Comparison of ENCODE assay signal across 8 mouse cellular contexts in genomic region chr11:77515637-77516552, GRCm38 (mm10). TPM values are rescaled to one million over a fixed set of nuclear protein-coding genes. Genes with fewer than 3 reads are reported as not detected.
DNase-seq lines count a peak whose midpoint lies in the region; ATAC-seq and TF ChIP-seq lines count a peak whose summit lies in the region.

Gene Trp53i13, minus strand, starts transcription at chr11:77515980.

- DNase-seq in layer of hippocampus, adult 2 months (ENCODE audit: low spot score in 2 of 2): no peak
- DNase-seq in layer of hippocampus, postnatal 36 days: no peak
- DNase-seq in adrenal gland, postnatal 14 days: peak; percentile 70
- peak; percentile 46 for DNase-seq in limb, embryonic 11.5 days (ENCODE audit: low spot score)
- DNase-seq in layer of hippocampus, postnatal 14 days (ENCODE audit: low spot score in 2 of 2): no peak
- DNase-seq in right cerebral cortex, postnatal 36 days (ENCODE audit: low spot score in 2 of 2): no peak

- peak within 1 kb of the TSS; percentile 61 for H3K4me3 ChIP-seq in layer of hippocampus, adult 2 months
- H3K4me3 ChIP-seq in heart, embryonic 11.5 days (ENCODE audit: low read depth, low read length): peak within 1 kb of the TSS; percentile 73
- peak within 1 kb of the TSS; percentile 45 for H3K4me3 ChIP-seq in limb, embryonic 11.5 days (ENCODE audit: low read depth, low read length)
- peak within 1 kb of the TSS; percentile 53 for H3K4me3 ChIP-seq in neural tube, embryonic 15.5 days (replicated peaks)

- no peak for TF ChIP-seq CTCF in layer of hippocampus, adult 2 months (conservative IDR thresholded peaks at IDR 0.05)

- WGBS in heart, embryonic 11.5 days (ENCODE audit: insufficient replicate concordance): 8% methylated on average over 39 of the region's 39 CpGs
- WGBS in limb, embryonic 11.5 days: 6% methylated on average over 39 of the region's 39 CpGs
- WGBS in neural tube, embryonic 15.5 days: 6% methylated on average over 39 of the region's 39 CpGs

- no peaks in the 10 kb centered on the region for H3K9me3 ChIP-seq in heart, embryonic 11.5 days (replicated peaks; ENCODE audit: control insufficient read depth, low read length)
- no peaks in the 10 kb centered on the region; the same call in 1 of the 2 replicates for H3K9me3 ChIP-seq in limb, embryonic 11.5 days (ENCODE audit: control insufficient read depth, low read length)
- no peaks in the 10 kb centered on the region for H3K9me3 ChIP-seq in neural tube, embryonic 15.5 days (replicated peaks)

- no peaks in the 10 kb centered on the region for H3K36me3 ChIP-seq in heart, embryonic 11.5 days (ENCODE audit: control insufficient read depth, insufficient read depth, low read length)
- no peaks in the 10 kb centered on the region for H3K36me3 ChIP-seq in limb, embryonic 11.5 days (ENCODE audit: control insufficient read depth, insufficient read depth, low read length)
- H3K36me3 ChIP-seq in neural tube, embryonic 15.5 days: no peaks in the 10 kb centered on the region

- H3K4me2 ChIP-seq in heart, embryonic 11.5 days: peak within 1 kb of the TSS; percentile 98
- H3K4me2 ChIP-seq in limb, embryonic 11.5 days (ENCODE audit: low read depth, severe bottlenecking): peak within 1 kb of the TSS; percentile 92
- H3K4me2 ChIP-seq in neural tube, embryonic 15.5 days: peak within 1 kb of the TSS; percentile 98

- H3K4me1 ChIP-seq in heart, embryonic 11.5 days (ENCODE audit: control insufficient read depth, insufficient read depth, low read length): peaks cover 30% of the 10 kb centered on the region
- H3K4me1 ChIP-seq in limb, embryonic 11.5 days (ENCODE audit: control insufficient read depth, insufficient read depth, low read length): peaks cover 22% of the 10 kb centered on the region
- H3K4me1 ChIP-seq in neural tube, embryonic 15.5 days: peaks cover 41% of the 10 kb centered on the region

- no peak for ATAC-seq in heart, embryonic 11.5 days (replicated peaks; ENCODE audit: insufficient number of reproducible peaks, low FRiP score, low TSS enrichment)
- ATAC-seq in limb, embryonic 11.5 days (ENCODE audit: insufficient number of reproducible peaks, low FRiP score, low TSS enrichment, low read depth): no peak
- ATAC-seq in neural tube, embryonic 15.5 days (ENCODE audit: low FRiP score): no peak

- peak within 1 kb of the TSS; percentile 61; the same call in 1 of the 2 replicates for H3K27ac ChIP-seq in layer of hippocampus, adult 2 months
- peak within 1 kb of the TSS; percentile 59 for H3K27ac ChIP-seq in heart, embryonic 11.5 days (ENCODE audit: low read depth, low read length)
- H3K27ac ChIP-seq in limb, embryonic 11.5 days (replicated peaks; ENCODE audit: low read depth, low read length): no peak within 1 kb of the TSS
- no peak within 1 kb of the TSS for H3K27ac ChIP-seq in neural tube, embryonic 15.5 days (replicated peaks)

- H3K9ac ChIP-seq in heart, embryonic 11.5 days (ENCODE audit: low read depth, low read length): peak within 1 kb of the TSS; percentile 72
- peak within 1 kb of the TSS; percentile 53; the same call in 1 of the 2 replicates for H3K9ac ChIP-seq in limb, embryonic 11.5 days (ENCODE audit: low read length)
- H3K9ac ChIP-seq in neural tube, embryonic 15.5 days (replicated peaks): peak within 1 kb of the TSS; percentile 53

- peaks cover 21% of the 10 kb centered on the region for H3K27me3 ChIP-seq in heart, embryonic 11.5 days (ENCODE audit: control insufficient read depth, insufficient read depth, low read length)
- H3K27me3 ChIP-seq in limb, embryonic 11.5 days (ENCODE audit: control insufficient read depth, insufficient read depth, low read length): peaks cover 19% of the 10 kb centered on the region
- peaks cover 38% of the 10 kb centered on the region for H3K27me3 ChIP-seq in neural tube, embryonic 15.5 days (replicated peaks)

RNA-seq across cellular contexts. Expression of gene Trp53i13, which starts in this region (rescaled TPM):
- total RNA-seq in layer of hippocampus, adult 2 months (2021): 1 to 10 TPM; 5.7 to 7.4 TPM
- total RNA-seq in layer of hippocampus, postnatal 36 days (2021): 1 to 10 TPM; 5.4 to 5.9 TPM
- 9.6 and 12.5 TPM in 2 replicates for total RNA-seq in adrenal gland, postnatal 14 days (2021)
- 23.0 and 24.8 TPM in 2 replicates for polyA plus RNA-seq in heart, embryonic 11.5 days (2014; fragmentation: Nextera tagmentation; extraction: Ambion mirVana)
- 42.2 and 43.4 TPM in 2 replicates for polyA plus RNA-seq in limb, embryonic 11.5 days (2014; fragmentation: Nextera tagmentation; extraction: Ambion mirVana)
- polyA plus RNA-seq in neural tube, embryonic 15.5 days (2015; fragmentation: Nextera tagmentation; extraction: Ambion mirVana): 15.3 and 20.3 TPM in 2 replicates
- 1 to 10 TPM; 5.8 to 6.7 TPM for total RNA-seq in layer of hippocampus, postnatal 14 days (2021)

Comparison
In these comparisons a context has a peak if more than half of its experiments do, and no peak if none do; other contexts are left out.
1. DNase-seq: peak in adrenal gland, postnatal 14 days (single experiment) and limb, embryonic 11.5 days (single experiment); none in layer of hippocampus, adult 2 months (0 of 2), layer of hippocampus, postnatal 36 days (0 of 2), layer of hippocampus, postnatal 14 days (0 of 2) and right cerebral cortex, postnatal 36 days (0 of 2).
2. H3K27ac ChIP-seq: peak in layer of hippocampus, adult 2 months (single experiment) and heart, embryonic 11.5 days (single experiment); none in limb, embryonic 11.5 days (single experiment) and neural tube, embryonic 15.5 days (single experiment).
3. Peak in every context shown above with its lines, with median percentiles within 50 percentile points of each other: H3K4me3 ChIP-seq, H3K4me2 ChIP-seq and H3K9ac ChIP-seq.